In genomic region chr6:110463370-110463769, GRCm38 (mm10) we compare ENCODE assay signal across 11 mouse cellular contexts.
"Had no signal": no experiment of that assay in that cellular context is flagged by ENCODE, and none has a peak within 500 bp of the region (broad histone marks: within the 10 kb centered on the region; RNA-seq: fewer than 3 reads in every experiment).

No protein-coding gene starts in this region.

- DNase-seq: kidney, adult 8-10 months; kidney, postnatal 10 days; kidney, postnatal 36 days; layer of hippocampus, postnatal 36 days; left cerebral cortex, postnatal 4 days; liver, postnatal 0 days; lung, postnatal 10 days; lung, postnatal 36 days; right cerebral cortex, postnatal 25 days; spleen, adult 18-20 months; thymus, postnatal 25 days had no signal

- ATAC-seq: liver, postnatal 0 days had no signal
